Mouse (Mus musculus) right cerebral cortex, adult 2 months (tissue): ENCODE data around the gene Cuedc1.

Experiments used
- DNase-seq, 2 experiments: peaks; one replicate each; pipeline ENCODE4 v3.0.0; 2021 to 2022; ENCODE audit warnings: low spot score in 2 of 2

The Cuedc1 gene

GRCm38 (mm10) chr11:88118091-88118440 lies 20.2 kb downstream of the Cuedc1 start:
- no peak for DNase-seq

DNA sequence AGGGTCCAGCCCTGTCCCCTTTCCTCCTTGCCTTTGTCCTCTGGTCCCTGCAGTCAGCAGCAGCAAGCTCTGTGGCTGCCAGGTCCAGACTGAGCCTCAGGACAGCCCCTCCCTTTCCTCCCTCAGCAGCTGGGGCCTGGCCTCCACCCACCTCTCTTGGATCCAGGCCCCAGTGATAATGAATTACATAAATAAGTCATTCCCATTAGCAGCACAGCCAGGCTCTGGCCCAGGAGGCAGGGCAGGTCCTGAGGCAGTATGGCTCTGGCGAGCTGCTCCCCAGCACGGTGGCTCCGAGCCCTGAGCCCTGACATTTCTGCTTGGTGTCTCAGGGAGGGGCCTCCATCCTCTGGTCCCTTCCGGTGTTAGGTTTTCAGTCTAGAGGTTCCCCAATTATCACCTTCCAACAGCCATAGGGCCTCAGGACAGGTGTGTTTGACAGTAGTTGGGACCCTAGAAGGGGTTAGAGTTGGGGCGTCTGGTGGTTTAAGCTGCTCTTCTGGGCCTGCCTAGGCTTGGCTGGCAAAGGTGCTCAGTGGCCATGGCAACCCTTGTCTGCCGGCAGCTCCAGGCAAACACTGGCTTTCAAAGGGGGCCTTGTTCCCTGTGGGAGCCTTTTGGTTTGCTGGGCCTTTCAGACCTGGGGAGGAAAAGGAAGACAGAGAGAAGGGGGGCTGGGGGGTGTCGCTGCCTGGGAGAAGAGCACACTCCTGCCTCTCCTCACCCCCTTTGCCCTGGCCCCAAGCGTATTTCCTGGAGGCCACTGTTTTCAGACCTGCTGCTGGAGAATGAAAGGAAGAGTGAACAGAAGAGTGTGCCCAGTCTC lies 21.2 kb downstream of the Cuedc1 start:
- DNase-seq, result peak; percentile 42 to 62

- no peak for DNase-seq
These were observed 24.7 kb downstream of the Cuedc1 start for GRCm38 (mm10) chr11:88122545-88122944.

DNA sequence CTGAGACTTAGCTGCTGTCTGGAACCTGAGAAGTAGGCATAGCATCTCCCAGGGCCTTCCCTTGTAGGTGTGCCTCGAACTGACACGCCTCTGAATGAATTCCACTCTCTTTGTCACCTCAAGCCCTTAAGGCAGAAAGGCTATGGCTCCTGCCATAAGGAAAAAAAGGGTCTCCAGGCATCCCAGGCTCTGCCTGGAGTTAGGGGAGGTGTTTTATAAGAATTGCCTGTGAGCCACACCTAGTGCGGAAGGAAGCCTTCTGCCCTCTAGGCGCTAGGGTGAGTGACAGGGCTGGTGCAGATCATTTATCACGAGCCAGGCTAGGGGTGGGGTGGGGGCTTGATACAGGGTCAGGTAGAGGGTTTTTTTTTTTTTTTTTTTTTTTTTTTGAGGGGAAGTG lies 25.2 kb downstream of the Cuedc1 start:
- DNase-seq, result no peak

- DNase-seq, result no peak
These were observed 25.9 kb downstream of the Cuedc1 start for GRCm38 (mm10) chr11:88123731-88124130.

DNA sequence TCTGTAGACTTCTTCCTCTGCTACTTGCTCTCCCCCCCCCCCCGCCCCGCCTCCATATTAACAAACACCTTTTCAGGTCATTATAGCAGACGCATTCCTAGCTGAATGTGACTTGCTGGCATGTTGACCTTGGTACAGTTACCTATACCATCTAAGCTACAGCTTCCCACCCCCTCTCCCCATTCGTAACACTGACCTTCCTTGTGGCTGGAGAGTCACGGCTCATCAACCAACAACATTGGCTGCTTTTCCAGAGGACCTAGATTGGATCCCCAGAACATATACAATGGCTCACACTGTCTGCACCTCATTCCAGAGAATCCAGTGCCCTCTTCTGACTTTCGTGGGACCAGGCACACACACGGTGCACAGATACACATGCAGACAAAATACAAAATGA lies 27.6 kb downstream of the Cuedc1 start:
- no peak for DNase-seq

GRCm38 (mm10) chr11:88126306-88126793 lies 28.5 kb downstream of the Cuedc1 start:
- no peak for DNase-seq

DNA sequence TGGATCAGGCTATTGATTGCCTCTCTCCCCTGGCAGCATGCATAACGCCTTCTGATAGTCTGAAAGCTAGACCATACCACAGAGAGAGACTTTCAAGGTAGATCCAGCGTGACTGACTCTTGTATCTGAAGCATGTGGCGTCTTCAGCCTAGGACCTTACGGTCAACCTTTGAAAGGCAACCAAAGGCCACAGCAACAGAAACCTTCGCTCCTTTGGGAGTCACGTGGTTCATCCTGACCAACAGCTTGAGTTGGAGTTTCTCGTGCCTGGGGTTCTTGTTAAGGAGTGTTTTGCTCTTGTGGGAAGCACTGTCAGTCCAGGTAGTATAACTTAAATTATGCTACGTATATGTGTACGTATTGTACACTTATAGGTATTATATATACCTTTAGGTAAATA lies 30.6 kb downstream of the Cuedc1 start:
- DNase-seq, result no peak

DNA sequence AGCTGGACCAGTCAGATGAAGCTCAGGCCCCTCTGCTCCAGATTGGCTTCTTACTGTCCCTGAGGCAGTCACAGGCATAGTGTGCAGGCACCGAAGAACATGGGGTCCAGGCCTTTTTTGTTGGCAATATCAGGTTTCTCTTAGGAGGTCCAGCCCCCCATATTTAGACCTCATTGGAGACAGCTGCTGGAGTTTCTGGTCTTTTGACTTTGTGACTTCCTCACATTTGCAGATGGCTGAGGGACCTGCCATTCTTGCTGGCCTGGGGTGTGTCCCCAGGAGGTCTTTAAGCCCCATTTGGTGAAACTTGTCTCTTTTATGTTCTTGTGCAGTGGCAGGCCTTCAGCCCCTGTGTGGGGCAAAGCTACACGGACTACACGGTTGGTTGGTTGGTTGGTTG lies 31.4 kb downstream of the Cuedc1 start:
- no peak for DNase-seq

GRCm38 (mm10) chr11:88129935-88130334 lies 32.1 kb downstream of the Cuedc1 start:
- DNase-seq, result no peak

GRCm38 (mm10) chr11:88131847-88132246 lies 34.0 kb downstream of the Cuedc1 start:
- DNase-seq, result no peak

- no peak for DNase-seq
These were observed 37.4 kb downstream of the Cuedc1 start for GRCm38 (mm10) chr11:88135218-88135617.

GRCm38 (mm10) chr11:88137814-88138425 lies 40.1 kb downstream of the Cuedc1 start:
- DNase-seq, result no peak

DNA sequence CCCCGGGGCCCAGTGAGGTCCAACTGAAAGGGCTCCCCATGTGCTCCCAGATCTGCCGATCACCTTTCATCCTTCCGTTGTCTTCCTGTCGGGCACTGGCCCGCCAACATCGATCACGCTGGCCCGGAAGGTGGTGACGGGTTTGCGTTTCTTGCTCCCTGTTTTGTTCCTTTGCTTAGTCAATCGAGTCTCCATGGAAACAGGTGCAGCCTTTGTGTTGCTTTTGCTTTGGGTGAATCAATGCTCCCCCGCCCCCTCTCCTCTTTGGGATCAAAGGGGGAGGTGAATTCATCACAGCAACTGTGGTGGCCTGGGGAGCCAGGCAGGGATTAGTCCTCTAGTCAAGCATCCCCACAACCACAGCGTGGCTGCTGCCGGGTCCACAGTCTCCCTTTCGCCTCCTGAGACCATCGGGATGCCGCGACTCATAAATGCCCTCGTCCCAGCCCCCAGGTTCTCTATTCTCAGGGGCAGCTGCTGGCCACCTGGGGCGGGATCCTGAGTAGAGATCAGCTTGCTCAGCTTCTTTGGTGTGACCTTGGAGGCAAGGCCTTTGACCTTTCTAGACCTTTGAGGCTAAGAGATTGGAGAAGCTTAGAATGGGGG lies 41.5 kb downstream of the Cuedc1 start:
- DNase-seq, result peak; percentile 59 to 66

DNA sequence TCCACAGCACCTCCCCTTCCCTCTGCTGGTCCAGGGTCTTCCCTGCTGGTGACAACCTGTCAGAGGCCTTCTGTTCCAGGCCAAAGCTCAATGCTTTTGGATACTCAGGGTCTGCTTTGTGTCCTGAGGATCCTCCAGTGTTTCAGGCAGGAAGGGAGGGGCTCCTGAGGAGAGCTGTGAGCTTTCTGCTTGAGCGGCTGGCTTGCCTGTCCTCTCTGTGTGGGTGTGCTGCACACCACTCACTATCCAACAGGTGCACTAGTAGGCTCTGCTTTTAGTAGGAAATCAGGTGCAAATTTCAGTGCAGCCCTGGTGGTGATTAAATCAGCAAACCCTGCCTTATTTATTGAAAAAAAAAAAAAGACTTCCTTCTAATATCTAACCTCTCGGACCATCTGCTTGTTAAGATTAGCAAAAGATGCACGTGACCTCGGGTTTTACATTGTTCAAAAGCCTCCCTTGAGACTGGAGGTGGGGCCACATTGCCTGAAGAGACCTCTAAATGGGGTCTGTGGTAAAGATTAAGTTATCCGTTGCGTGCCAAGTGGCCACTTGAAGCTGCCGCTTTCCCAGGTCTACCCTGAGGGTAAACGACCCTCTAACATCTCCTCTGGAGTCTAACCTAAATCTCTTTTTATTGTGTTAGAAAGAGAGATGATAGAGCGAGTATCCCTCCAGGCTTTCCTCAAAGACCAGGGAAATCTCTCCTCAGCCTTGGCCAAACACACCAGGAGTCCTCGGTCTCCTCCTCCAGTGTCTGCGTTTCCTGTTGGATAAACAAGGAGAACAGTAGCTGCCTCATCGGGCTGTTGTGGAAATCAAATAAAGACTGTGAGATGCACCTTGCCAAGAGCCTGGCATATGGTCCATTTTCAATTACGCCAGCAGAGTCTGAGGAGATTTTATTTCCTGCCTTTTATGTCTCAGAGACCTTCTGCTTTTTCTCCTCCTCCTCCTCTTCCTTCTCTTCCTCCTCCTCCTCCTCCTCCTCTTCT lies 42.5 kb downstream of the Cuedc1 start:
- DNase-seq, result peak in 1 of 2 experiments; percentile 30

DNA sequence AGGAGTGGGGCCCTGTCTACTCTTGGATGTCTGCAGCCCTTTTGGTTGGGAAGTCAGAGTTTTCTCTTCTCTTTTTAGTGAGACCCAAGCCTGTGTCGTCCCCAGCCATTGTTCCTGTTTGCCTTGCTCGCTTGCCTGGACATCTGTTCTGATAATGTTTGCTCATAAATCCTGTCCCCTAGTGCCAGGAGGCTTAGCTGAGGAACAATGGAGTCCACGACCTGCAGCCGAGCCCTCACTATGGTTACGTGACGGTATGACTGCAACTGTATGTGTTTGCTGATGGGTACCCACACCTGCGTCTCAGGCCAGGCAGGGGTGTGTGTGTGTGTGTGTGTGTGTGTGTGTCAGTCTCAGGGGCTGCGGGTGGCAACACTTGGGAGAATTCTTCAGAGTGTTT lies 44.5 kb downstream of the Cuedc1 start:
- DNase-seq, result no peak

- no peak for DNase-seq
These were observed 46.2 kb downstream of the Cuedc1 start for GRCm38 (mm10) chr11:88144100-88144499.

DNA sequence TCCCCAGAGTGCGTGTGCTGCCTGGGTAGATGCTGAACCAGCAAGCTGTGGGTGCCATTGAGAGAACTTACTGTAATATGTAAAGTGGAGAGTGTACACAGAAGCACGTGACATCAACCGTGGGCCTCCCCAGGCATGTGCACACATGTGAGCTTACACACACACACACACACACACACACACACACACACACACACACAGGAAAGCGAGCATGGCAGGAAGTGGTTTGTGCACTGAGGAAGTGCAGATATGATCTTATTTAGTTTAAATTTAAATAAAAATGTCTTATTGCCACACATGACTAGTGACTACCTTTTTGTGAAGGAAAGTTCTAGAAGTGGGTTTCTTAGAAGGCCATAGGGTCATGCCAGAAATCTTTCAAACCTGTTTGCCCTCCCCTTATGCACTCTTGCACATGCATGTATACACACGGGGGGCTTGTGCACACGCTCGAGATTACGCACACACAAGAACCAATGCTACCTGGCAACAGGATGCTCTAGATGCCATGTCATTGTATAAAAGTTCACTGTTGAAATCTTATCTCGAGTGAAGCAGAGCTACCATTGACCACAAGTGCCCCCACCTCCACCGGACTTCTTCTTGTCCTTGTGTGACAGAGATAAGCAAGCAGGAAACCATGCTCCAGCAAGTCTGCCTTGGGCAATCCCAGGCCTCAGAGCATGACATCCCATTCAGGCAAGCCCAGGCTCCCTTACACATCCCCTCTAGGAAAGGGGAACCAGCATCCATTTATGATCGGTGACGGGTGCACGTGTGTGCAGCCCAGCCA lies 47.6 kb downstream of the Cuedc1 start:
- DNase-seq, result no peak

- DNase-seq, result peak in 1 of 2 experiments; percentile 37
These were observed 48.6 kb downstream of the Cuedc1 start for GRCm38 (mm10) chr11:88146264-88147060.

DNA sequence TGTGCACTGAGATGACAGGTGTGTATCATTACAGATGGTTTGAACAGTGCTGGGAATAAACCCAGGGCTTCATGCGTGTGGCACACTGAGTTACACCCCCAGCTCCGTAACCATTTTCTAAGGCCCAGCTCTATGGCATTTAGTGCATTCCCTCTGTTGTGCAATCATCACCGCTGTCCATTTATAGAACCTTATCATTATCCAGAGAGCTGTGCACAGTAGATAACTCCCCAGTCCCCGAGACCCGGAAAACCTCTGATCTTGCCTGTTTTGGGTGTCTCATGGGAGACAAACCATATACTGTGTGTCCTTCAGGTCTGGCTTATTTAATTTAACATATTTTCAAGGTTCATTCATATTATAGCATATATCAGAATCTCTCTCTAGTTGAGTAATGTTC lies 49.5 kb downstream of the Cuedc1 start:
- no peak for DNase-seq
